Mouse (Mus musculus) intestine, postnatal 0 days (tissue): ENCODE measurements at regions not wholly inside any gene's neighbourhood (a gene's known extent, or its start where the extent isn't known, plus 50 kb on each side); places are given as distances from the start of the nearest gene placed in this dataset.

ENCODE experiments used
- ATAC-seq: fragments of 200-750 bp; cut with Nextera tagmentation; 2 replicates; pipeline ENCODE4 v1.8.0; 2017; ENCODE audit warnings: mild to moderate bottlenecking, moderate TSS enrichment, moderate library complexity
- H3K27ac ChIP-seq: fragments of 300-500 bp; sonication (generic); 2 replicates; pipeline ENCODE4 v1.5.1; 2014; ENCODE audit warnings: mild to moderate bottlenecking, low read depth, low read length, moderate library complexity
- H3K27me3 ChIP-seq: fragments of 300-500 bp; sonication (generic); replicated peaks from 2 replicates; pipeline ENCODE4 v1.6.1; 2014; ENCODE audit warnings: low read length, mixed read lengths; ENCODE audit not compliant: control insufficient read depth, insufficient read depth
- H3K36me3 ChIP-seq: fragments of 300-500 bp; sonication (generic); 2 replicates; pipeline ENCODE4 v1.6.1; 2014; ENCODE audit warnings: mild to moderate bottlenecking, moderate library complexity; ENCODE audit not compliant: control insufficient read depth, insufficient read depth
- H3K4me1 ChIP-seq: fragments of 300-500 bp; sonication (generic); replicated peaks from 2 replicates; pipeline ENCODE4 v1.6.1; 2014; ENCODE audit warnings: antibody characterized with exemption, low read length, mixed read lengths; ENCODE audit not compliant: control insufficient read depth, insufficient read depth
- H3K4me2 ChIP-seq: fragments of 300-500 bp; sonication (generic); replicated peaks from 2 replicates; pipeline ENCODE4 v1.6.1; 2014; ENCODE audit warnings: low read depth, mild to moderate bottlenecking, moderate library complexity
- H3K4me3 ChIP-seq: fragments of 300-500 bp; sonication (generic); 2 replicates; pipeline ENCODE4 v1.5.1; 2014; ENCODE audit warnings: low read depth, low read length
- H3K9ac ChIP-seq: fragments of 300-500 bp; sonication (generic); 2 replicates; pipeline ENCODE4 v1.6.1; 2014; ENCODE audit warnings: mild to moderate bottlenecking, low read depth, low read length
- H3K9me3 ChIP-seq: fragments of 300-500 bp; sonication (generic); 2 replicates; pipeline ENCODE4 v1.6.1; 2016; ENCODE audit warnings: mixed run types; ENCODE audit not compliant: control insufficient read depth
- CTCF ChIP-seq: sonication (generic); IDR thresholded peaks from 2 replicates; pipeline ENCODE4 v1.5.1; 2016; ENCODE audit warnings: low read depth, mild to moderate bottlenecking, control low read depth, antibody characterized with exemption, moderate library complexity
- WGBS: fragments of 180-500 bp; shearing (Covaris S2); extraction: QIAGEN DNeasy Blood & Tissue Kit; methylation state at CpG from one replicate; pipeline ENCODE4 v1.1.7; 2014; 5-methylcytosine and 5-hydroxymethylcytosine counted together

DNA sequence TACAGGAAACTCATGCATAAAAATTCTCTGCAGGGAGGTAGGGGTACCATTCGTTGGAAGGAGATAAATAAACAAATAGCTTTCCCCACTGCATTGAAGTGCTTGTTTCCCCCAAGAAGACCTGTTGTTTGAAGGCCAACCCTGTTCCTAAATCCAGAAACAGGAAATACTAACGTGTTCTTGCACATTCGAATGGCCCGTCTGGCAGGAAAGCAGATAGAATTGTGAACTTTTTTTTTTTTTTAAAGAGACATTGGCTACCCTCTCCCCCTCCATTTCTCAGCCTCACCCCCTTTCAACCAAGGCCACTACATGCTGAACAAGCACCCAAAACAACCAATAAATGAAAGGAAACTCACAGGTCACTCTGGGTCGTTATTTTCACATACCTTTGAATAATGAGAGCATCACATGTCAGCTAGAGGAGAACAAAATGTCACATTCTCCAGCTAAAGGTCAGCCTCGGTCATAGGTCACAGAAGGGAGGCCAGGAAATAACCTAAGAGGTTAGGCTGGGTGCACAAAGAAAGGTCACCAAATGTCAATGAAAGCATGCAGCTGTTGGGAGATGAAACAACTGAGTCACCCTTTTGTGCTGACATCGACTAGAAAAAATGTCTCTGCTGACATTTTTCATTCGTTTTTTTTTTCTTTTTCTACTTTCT is 250.8 kb upstream of the Usp25 start:
- H3K9ac ChIP-seq: no peak overlapping the region
- no peaks in the 10 kb centered on the region for H3K36me3 ChIP-seq
- no peaks in the 10 kb centered on the region for H3K4me1 ChIP-seq
- no peaks in the 10 kb centered on the region for H3K27me3 ChIP-seq
- 33% methylated on average over 8 of the region's 8 CpGs for WGBS
- TF ChIP-seq CTCF: no peak
- H3K27ac ChIP-seq: no peak overlapping the region
- H3K9me3 ChIP-seq: no peaks in the 10 kb centered on the region
- H3K4me3 ChIP-seq: no peak overlapping the region
- no peak overlapping the region for H3K4me2 ChIP-seq
- no peak for ATAC-seq

DNA sequence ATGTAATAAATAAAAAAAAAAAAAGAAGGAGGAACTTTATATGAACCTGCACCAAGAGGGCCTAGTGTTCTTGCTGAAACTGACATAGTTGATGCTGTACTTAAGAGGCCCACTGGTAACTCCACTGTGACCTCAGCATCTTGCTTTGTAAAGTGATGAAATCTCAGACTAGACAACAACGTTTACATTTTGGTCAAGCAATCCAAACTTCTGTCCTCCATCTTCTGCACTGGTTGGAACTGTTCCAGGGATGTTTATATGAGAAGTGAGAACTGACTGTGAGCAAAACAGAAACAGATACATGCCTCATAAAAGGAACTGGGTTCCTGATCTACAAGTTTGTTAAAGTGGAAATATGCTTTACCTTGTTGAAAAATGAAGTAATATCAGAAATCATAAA is 251.7 kb upstream of the Usp25 start:
- no peaks in the 10 kb centered on the region for H3K36me3 ChIP-seq
- TF ChIP-seq CTCF: no peak
- WGBS: 56% methylated on average over 1 of the region's 1 CpGs
- H3K4me3 ChIP-seq: no peak overlapping the region
- H3K9ac ChIP-seq: no peak overlapping the region
- H3K9me3 ChIP-seq: no peaks in the 10 kb centered on the region
- H3K4me1 ChIP-seq: no peaks in the 10 kb centered on the region
- no peak overlapping the region for H3K4me2 ChIP-seq
- no peak for ATAC-seq
- no peaks in the 10 kb centered on the region for H3K27me3 ChIP-seq
- no peak overlapping the region for H3K27ac ChIP-seq

DNA sequence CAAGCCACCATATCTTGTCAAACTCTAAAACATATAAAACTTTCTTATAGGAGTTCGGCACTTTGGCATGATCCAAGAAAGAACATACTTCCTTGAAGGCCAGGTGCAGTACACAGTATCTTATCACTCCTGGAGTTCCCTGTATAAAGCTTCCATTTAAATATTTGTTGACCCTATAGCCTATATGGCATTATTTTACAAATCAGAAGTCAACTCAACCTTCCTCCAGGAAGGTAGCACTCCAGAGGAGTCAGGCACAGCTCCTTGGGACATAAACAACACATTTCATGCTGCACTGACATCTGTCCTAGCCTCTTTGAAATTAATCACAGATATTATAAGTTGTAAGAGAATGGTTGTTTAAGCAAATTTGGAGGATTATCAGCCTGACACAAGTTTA is 252.5 kb upstream of the Usp25 start:
- ATAC-seq: no peak
- H3K9ac ChIP-seq: no peak overlapping the region
- H3K4me2 ChIP-seq: no peak overlapping the region
- H3K4me1 ChIP-seq: no peaks in the 10 kb centered on the region
- H3K4me3 ChIP-seq: no peak overlapping the region
- H3K9me3 ChIP-seq: no peaks in the 10 kb centered on the region
- no peaks in the 10 kb centered on the region for H3K27me3 ChIP-seq
- no peak for TF ChIP-seq CTCF
- no peaks in the 10 kb centered on the region for H3K36me3 ChIP-seq
- no peak overlapping the region for H3K27ac ChIP-seq
- 60% methylated on average over 1 of the region's 1 CpGs for WGBS

DNA sequence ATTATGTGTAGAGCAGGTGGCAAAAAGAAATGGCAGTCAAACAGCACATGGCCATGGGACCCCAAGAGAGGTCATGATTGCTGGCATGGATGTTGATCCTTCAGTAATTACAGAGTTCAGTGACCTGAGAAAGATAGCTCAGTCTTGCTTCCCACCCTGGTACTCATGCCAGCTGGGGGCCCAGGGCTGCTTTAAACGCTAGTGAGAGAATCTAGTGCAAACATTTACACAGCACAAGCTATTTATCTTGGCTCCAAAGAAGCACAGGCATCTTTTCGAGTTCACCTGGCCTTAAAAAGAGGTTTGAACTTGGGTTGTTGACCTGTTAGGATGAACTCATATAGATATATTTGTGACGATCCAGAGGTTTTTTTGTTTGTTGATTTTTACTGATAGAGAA is 258.6 kb upstream of the Usp25 start:
- H3K9me3 ChIP-seq: no peaks in the 10 kb centered on the region

DNA sequence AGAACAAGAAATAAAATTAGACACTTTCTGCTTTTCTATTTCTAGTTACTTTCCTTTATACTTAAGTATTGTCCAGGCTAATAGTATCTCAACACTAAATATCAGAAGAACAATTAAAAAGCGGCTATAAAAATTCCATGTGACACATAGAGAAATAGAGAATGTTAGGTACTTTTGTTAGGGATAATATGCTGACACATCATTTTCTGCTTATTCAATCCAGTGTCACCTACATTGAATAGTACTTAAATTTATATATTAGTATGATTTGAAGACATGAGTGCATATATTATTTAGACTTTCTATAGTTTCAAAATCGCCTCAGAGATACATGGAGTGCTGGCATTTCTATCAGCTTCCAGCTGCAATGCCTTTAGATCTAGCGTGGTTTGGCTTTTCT is 267.1 kb upstream of the Usp25 start:
- H3K27me3 ChIP-seq: no peaks in the 10 kb centered on the region
- no peak overlapping the region for H3K27ac ChIP-seq
- H3K4me1 ChIP-seq: no peaks in the 10 kb centered on the region
- H3K4me2 ChIP-seq: no peak overlapping the region
- H3K9ac ChIP-seq: no peak overlapping the region
- no peak for TF ChIP-seq CTCF
- H3K4me3 ChIP-seq: no peak overlapping the region
- WGBS: 99% methylated on average over 3 of the region's 3 CpGs
- no peaks in the 10 kb centered on the region for H3K9me3 ChIP-seq
- H3K36me3 ChIP-seq: no peaks in the 10 kb centered on the region
- ATAC-seq: no peak

More for the DNA sequence above, 258.6 kb upstream of the Usp25 start:
- H3K36me3 ChIP-seq: no peaks in the 10 kb centered on the region
- ATAC-seq: no peak
- no peak overlapping the region for H3K27ac ChIP-seq
- WGBS: 11% methylated on average over 3 of the region's 3 CpGs
- no peaks in the 10 kb centered on the region for H3K4me1 ChIP-seq
- H3K27me3 ChIP-seq: no peaks in the 10 kb centered on the region
- no peak overlapping the region for H3K4me3 ChIP-seq
- H3K9ac ChIP-seq: no peak overlapping the region
- TF ChIP-seq CTCF: no peak
- no peak overlapping the region for H3K4me2 ChIP-seq

DNA sequence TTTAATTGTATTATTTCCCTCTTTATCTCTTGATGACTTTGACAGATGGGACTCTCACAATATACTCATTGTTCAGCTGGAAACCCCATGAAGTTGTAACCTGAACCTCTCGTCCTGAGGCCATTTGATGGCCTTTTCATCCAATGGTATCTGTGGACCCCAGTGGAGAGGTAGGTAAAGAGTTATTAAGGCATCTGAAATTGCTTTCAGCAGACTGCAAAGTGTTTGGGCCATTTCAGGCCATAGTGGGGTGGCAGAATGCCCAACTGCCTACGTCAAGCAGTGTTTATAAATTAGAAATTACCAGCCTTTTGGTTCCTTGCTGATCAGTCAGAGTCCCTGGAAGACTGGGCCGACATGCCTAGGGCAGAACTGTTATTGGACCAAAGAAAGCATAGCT is 272.4 kb upstream of the Usp25 start:
- H3K9me3 ChIP-seq: no peaks in the 10 kb centered on the region
- H3K9ac ChIP-seq: no peak overlapping the region
- H3K4me1 ChIP-seq: no peaks in the 10 kb centered on the region
- no peaks in the 10 kb centered on the region for H3K36me3 ChIP-seq
- no peak overlapping the region for H3K4me2 ChIP-seq
- no peaks in the 10 kb centered on the region for H3K27me3 ChIP-seq
- WGBS: 71% methylated on average over 3 of the region's 3 CpGs
- no peak for ATAC-seq
- H3K4me3 ChIP-seq: no peak overlapping the region
- H3K27ac ChIP-seq: no peak overlapping the region
- TF ChIP-seq CTCF: no peak

DNA sequence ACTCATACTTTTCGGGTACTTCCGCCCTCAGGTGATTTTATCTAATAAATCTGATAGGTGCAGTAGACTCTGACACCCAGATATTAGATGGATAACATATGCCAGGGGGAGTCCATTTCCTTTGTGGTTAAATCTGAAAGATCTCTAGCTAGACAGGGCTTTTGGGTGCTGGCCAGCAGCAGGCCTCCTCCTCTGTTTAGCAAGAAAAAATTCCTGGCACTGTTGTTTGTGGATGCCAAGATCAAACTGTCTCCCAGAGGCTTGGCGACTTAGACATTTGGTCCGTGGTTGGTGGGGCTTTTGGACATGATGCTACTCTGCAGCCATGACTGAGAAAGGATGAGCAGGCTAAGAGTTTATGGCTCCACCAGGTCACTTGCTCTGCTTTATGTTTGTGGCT is 287.5 kb upstream of the Usp25 start:
- H3K9me3 ChIP-seq: no peaks in the 10 kb centered on the region
- no peak overlapping the region for H3K4me2 ChIP-seq
- no peak overlapping the region for H3K27ac ChIP-seq
- H3K4me3 ChIP-seq: no peak overlapping the region
- H3K36me3 ChIP-seq: no peaks in the 10 kb centered on the region
- no peak overlapping the region for H3K9ac ChIP-seq
- no peak for TF ChIP-seq CTCF
- no peaks in the 10 kb centered on the region for H3K4me1 ChIP-seq
- no peaks in the 10 kb centered on the region for H3K27me3 ChIP-seq
- 69% methylated on average over 4 of the region's 4 CpGs for WGBS
- no peak for ATAC-seq
